Mouse (Mus musculus): ENCODE results near the gene Tmed9. TPM values are rescaled to one million over a fixed set of nuclear protein-coding genes. Genes with fewer than 3 reads are reported as not detected.
"Not testable (repeated sequence)": the region's sequence is repeated elsewhere in the genome, so short reads cannot be mapped to it uniquely, and the experiment has no call there.

Gene Tmed9
- polyA plus RNA-seq, 1 experiment from 2014 or later: 105 TPM

DNA sequence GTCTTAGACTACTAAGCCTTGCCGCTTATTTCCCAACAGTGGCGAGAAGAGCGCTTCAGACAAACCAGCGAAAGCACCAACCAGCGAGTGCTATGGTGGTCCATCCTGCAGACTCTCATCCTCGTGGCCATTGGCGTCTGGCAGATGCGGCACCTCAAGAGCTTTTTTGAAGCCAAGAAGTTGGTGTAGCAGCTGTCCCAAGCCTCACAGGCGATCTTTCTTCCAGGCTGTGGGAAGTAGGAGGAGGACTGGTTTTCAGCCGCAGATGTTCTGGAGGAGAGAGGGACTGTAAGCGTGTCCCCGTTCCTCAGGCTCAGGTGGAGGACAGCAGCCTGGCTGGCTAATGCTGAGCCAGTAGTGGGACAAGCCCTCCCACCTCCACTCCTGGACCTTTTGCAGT is 23.3 kb downstream of the Tmed9 start:
- Histone ChIP-seq H3K27ac (replicated peaks) (no peak overlapping the region), H3K4me2 (replicated peaks) (no peak overlapping the region), H3K4me1 (peaks cover 26% of the 10 kb centered on the region), H3K4me3 (no peak overlapping the region), H3K9me3 (no peaks in the 10 kb centered on the region), H3K36me3 (peaks cover 41% of the 10 kb centered on the region), H3K27me3 (no peaks in the 10 kb centered on the region), H3K9ac (replicated peaks) (no peak overlapping the region)
- WGBS: 95% methylated on average over 12 of the region's 12 CpGs
- ATAC-seq (ENCODE audit: low FRiP score, low read depth): no peak

DNA sequence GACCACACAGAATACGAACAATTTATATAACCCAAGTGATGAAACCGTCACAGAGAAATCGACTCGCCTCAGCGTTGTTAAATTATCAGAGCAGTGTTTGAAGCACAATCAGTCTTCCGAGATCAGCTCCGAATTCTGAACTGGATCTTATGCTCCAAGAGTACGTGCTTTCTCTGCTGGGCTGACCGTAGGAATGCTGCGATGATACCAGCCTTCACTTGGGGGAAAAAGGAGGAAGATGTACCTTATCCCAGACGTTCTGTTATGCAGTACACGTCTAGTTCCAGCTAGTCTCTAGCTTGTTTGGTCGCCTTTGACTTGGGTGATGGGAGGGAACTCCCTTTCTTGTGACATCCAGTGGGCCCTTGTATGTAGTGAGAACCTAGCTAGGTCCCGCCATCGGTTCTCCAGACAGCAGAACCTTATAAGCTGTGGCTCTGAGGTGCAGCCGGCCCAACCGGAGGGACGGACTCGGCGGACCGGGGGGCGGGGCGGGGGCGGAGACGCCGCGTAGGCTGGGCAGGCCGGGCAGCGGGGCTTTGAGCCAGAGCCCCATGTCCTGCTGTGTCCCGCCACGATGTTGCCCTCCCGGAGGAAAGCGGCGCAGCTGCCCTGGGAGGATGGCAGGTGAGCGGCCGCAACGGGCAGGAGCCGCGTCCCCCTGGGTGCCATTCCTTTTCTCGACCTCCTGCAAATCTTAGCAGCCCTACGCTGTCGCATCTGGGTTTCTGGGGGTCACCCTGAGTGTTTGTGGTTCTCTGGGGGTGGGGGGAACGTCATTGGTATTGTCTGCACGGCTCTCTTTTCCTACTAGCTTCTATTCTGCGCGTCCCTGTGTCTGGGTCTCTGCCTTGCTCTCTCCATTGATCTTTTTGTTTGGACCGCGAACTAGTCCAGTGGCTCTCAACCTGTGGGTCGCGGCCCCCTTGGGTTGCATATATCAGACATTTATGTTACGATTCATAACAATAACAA is 26.3 kb downstream of the Tmed9 start, which contains the start of gene B4galt7:
Gene B4galt7 (plus strand): TSS at position 331 of the 975 bp plus-strand sequence.
- H3K9me3 ChIP-seq: no peaks in the 10 kb centered on the region
- WGBS: 11% methylated on average over 47 of the region's 51 CpGs
- H3K36me3 ChIP-seq: peaks cover 47% of the 10 kb centered on the region
- ATAC-seq (ENCODE audit: low FRiP score, low read depth): peak; percentile 85
- H3K27me3 ChIP-seq: no peaks in the 10 kb centered on the region
- peak within 1 kb of the TSS; percentile 86 for H3K4me3 ChIP-seq
- peak within 1 kb of the TSS; percentile 86 for H3K9ac ChIP-seq (replicated peaks)
- peak within 1 kb of the TSS; percentile 64 for H3K27ac ChIP-seq (replicated peaks)
- peaks cover 14% of the 10 kb centered on the region for H3K4me1 ChIP-seq
- H3K4me2 ChIP-seq (replicated peaks): peak within 1 kb of the TSS; percentile 67

DNA sequence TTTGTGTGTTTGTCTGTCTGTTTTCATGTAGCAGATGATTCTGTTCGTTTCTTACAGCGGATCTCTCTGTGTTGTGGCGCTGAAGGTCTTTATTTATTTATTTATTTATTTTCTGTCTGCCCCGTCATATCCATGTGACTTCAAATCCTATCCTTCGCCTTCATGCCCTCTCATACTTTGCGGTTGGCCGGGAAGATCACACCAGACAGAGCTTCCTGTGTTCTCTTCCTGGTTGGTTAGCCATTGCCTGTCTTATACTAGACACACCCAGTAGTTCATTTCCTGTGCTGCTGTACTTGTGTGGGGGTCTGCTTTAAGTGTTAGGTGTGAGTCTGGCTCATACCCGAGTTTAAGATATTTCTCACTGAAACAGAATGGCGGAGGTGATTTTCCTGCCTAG is 27.1 kb downstream of the Tmed9 start:
- 29% methylated on average over 9 of the region's 9 CpGs for WGBS

DNA sequence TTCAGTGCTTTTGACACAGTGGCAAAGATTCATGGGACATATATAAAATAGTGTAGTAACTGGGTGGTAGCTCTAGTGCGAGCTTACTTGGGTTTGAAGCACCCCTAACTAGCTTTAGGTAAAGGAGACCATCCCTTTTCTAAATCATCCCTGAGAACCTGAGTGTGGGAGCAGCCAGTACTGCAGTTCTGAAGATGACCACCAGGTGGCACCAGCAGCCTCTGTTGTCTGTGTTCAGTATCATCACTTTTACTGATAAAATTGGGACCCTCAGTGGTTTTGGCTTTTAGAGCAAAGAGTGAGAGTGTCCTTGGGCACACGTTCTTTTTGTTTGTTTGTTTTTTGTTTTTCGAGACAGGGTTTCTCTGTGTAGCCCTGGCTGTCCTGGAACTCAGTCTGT is 28.1 kb downstream of the Tmed9 start:
- WGBS: 7% methylated on average over 3 of the region's 3 CpGs
- ATAC-seq (ENCODE audit: low FRiP score, low read depth): no peak
- H3K27me3 ChIP-seq: no peaks in the 10 kb centered on the region
- peaks cover 14% of the 10 kb centered on the region for H3K4me1 ChIP-seq
- H3K36me3 ChIP-seq: peaks cover 41% of the 10 kb centered on the region
- H3K9ac ChIP-seq (replicated peaks): no peak overlapping the region
- no peak overlapping the region for H3K4me3 ChIP-seq
- no peak overlapping the region for H3K4me2 ChIP-seq (replicated peaks)
- no peaks in the 10 kb centered on the region for H3K9me3 ChIP-seq
- H3K27ac ChIP-seq (replicated peaks): no peak overlapping the region

More for the DNA sequence above, 27.1 kb downstream of the Tmed9 start:
- Histone ChIP-seq H3K9ac (replicated peaks) (peak overlapping the region; percentile 86), H3K36me3 (peaks cover 45% of the 10 kb centered on the region), H3K27me3 (no peaks in the 10 kb centered on the region), H3K4me2 (replicated peaks) (peak overlapping the region; percentile 67), H3K9me3 (no peaks in the 10 kb centered on the region), H3K4me1 (peaks cover 14% of the 10 kb centered on the region), H3K4me3 (peak overlapping the region; percentile 86), H3K27ac (replicated peaks) (peak overlapping the region; percentile 64)
- peak; percentile 41; the same call in 1 of the 2 replicates for ATAC-seq (ENCODE audit: low FRiP score, low read depth)

DNA sequence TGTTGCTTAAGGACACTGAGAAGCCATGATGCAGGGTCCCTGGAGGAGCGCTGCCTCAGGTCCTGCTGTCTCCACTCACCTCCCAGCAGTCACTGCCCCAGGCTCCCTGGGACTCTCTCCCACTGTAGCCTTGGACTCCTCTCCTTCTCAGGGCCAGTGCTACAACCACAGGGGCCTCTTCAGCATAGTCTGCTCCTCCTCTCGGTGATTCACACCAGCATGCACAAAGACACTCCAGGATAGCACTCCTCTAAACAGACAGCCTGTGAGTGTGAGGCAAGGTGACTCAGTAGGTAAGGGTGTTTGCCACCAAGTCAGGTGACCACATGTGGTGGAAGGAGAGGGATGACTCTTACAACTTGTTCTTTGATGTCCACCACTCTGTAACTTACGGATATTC is 31.1 kb downstream of the Tmed9 start:
- no peak for ATAC-seq (ENCODE audit: low FRiP score, low read depth)
- H3K27me3 ChIP-seq: no peaks in the 10 kb centered on the region
- WGBS: 93% methylated on average over 3 of the region's 3 CpGs
- H3K4me1 ChIP-seq: peaks cover 10% of the 10 kb centered on the region
- no peak overlapping the region for H3K9ac ChIP-seq (replicated peaks)
- peaks cover 50% of the 10 kb centered on the region for H3K36me3 ChIP-seq
- H3K9me3 ChIP-seq: no peaks in the 10 kb centered on the region
- no peak overlapping the region for H3K27ac ChIP-seq (replicated peaks)
- H3K4me2 ChIP-seq (replicated peaks): no peak overlapping the region
- H3K4me3 ChIP-seq: no peak overlapping the region

DNA sequence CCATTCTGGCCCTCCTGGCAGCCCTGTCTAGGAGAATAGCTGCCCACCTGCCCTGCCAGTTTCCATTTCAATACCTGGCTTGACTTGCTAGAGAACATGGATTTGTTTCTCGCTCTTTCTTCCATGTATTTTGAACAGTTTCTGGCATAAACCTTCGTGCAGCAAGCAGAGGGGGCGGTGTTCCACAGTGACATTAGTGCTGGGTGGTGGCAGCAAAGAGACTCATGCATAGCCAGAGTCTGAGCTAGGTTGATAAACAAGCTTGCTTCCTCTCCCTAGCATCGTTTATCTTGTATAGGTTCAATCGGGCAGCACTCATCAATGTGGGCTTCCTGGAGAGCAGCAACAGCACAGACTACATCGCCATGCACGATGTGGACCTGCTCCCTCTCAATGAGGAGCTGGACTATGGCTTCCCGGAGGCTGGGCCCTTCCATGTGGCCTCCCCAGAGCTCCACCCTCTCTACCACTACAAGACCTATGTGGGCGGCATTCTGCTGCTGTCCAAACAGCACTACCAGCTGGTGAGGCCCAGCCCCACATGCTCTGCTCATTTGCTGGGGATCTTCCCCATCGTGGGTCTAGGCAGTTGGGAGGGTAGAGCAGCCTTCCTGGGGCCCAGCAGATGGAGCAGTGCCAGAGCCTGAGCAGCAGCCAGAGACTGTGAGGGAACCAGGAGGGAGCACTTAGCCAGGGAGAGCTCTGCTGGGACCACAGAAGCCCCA is 33.5 kb downstream of the Tmed9 start:
- Histone ChIP-seq H3K27me3 (no peaks in the 10 kb centered on the region), H3K4me3 (no peak overlapping the region), H3K36me3 (peaks cover 60% of the 10 kb centered on the region), H3K9ac (replicated peaks) (no peak overlapping the region), H3K27ac (replicated peaks) (no peak overlapping the region), H3K4me2 (replicated peaks) (no peak overlapping the region), H3K9me3 (no peaks in the 10 kb centered on the region), H3K4me1 (no peaks in the 10 kb centered on the region)
- WGBS: 84% methylated on average over 10 of the region's 10 CpGs
- ATAC-seq (ENCODE audit: low FRiP score, low read depth): no peak

DNA sequence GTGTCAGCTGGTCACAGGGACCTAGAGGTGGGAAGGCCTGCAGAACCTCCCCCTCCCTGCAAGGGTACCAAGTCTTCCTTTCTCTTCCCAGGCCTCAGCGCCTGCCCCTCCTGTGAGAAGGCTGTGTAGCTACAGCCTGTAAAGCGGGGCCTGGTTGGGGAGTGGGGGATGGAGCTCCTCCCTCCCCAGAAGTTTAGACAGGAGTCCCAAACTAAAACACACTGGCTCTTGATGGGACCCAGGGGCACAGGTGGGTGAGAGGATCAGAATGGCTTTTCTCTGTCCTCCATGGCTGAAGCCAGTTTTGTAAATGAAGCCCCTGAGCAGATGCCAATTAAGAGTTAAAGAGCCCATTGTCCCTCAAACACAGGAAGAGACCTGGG is 34.1 kb downstream of the Tmed9 start:
- no peak overlapping the region for H3K27ac ChIP-seq (replicated peaks)
- H3K4me2 ChIP-seq (replicated peaks): no peak overlapping the region
- no peak for ATAC-seq (ENCODE audit: low FRiP score, low read depth)
- 97% methylated on average over 2 of the region's 2 CpGs for WGBS
- no peak overlapping the region for H3K4me3 ChIP-seq
- no peaks in the 10 kb centered on the region for H3K27me3 ChIP-seq
- no peaks in the 10 kb centered on the region for H3K4me1 ChIP-seq
- peaks cover 60% of the 10 kb centered on the region for H3K36me3 ChIP-seq
- no peak overlapping the region for H3K9ac ChIP-seq (replicated peaks)
- no peaks in the 10 kb centered on the region for H3K9me3 ChIP-seq

DNA sequence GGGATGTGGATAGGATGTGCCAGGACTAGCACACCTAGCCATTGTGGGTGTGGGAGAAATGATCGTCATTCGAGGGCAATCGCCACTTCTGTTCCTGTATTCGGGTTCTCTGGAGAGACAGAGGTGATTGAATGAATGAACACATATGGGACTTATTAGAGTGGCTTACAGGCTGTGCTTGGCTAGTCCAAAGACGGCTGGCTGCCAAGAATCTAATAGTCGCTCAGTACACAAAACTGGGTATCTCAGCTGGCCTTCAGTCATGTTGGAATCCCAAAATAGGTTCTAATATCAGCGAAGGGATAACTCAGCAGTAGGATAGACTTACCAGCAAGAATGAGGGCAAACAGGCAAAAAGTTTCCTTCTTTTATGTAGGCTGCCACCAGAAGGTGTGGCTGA is 38.5 kb downstream of the Tmed9 start:
- 83% methylated on average over 7 of the region's 7 CpGs for WGBS

DNA sequence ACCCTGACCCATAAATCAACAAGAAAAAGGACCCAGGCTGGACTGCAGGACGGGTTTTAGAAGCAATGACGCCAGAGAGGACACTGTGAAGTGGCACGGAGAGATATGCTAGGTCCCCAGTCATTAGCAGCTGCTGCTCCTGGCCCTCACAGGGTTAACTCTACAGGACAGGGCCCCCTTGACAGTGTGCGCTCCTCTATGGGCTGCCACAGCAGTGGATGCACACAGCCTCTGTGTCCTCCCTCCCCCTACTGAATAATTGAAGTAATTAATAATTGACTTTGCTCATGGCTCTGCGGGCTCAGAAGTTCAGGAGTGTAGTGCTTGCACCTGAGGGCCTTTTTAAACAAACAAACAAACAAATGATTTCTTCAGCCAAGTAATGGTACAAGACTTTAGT is 39.9 kb downstream of the Tmed9 start:
- Histone ChIP-seq H3K27ac (replicated peaks) (no peak overlapping the region), H3K4me2 (replicated peaks) (no peak overlapping the region), H3K9ac (replicated peaks) (no peak overlapping the region), H3K4me1 (no peaks in the 10 kb centered on the region), H3K4me3 (no peak overlapping the region), H3K27me3 (no peaks in the 10 kb centered on the region), H3K36me3 (peaks cover 22% of the 10 kb centered on the region), H3K9me3 (no peaks in the 10 kb centered on the region)
- WGBS: 49% methylated on average over 5 of the region's 5 CpGs
- ATAC-seq (ENCODE audit: low FRiP score, low read depth): no peak

More for the DNA sequence above, 38.5 kb downstream of the Tmed9 start:
- no peak overlapping the region for H3K4me3 ChIP-seq
- no peaks in the 10 kb centered on the region for H3K9me3 ChIP-seq
- no peak overlapping the region for H3K9ac ChIP-seq (replicated peaks)
- peaks cover 35% of the 10 kb centered on the region for H3K36me3 ChIP-seq
- H3K27ac ChIP-seq (replicated peaks): no peak overlapping the region
- ATAC-seq (ENCODE audit: low FRiP score, low read depth): no peak
- H3K4me1 ChIP-seq: no peaks in the 10 kb centered on the region
- H3K4me2 ChIP-seq (replicated peaks): no peak overlapping the region
- no peaks in the 10 kb centered on the region for H3K27me3 ChIP-seq

DNA sequence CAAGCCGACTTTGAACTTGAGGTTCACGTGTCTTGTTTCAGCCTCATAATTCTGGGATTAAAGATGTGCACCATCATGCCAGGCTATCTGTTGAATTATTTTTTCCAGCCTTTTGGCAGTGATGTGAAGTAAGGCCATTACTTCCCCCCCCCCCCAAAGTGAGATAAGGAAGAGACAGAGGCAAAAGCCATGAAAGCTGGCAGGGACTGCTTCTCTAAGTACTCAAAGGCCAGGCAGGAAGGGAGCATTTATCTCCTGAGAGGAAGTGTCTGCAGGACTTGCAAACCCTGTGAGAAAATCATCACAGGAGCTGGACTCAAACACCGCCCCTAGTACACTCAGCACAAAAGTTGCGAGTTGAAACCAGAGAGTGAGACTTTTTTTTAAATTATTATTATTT is 45.8 kb downstream of the Tmed9 start:
- no peaks in the 10 kb centered on the region for H3K36me3 ChIP-seq
- H3K27me3 ChIP-seq: 0 out of 2 replicates have a peak, but pooled peaks cover 3% of the 10 kb centered on the region
- peaks cover 14% of the 10 kb centered on the region for H3K4me1 ChIP-seq
- H3K4me3 ChIP-seq: no peak overlapping the region
- H3K4me2 ChIP-seq (replicated peaks): no peak overlapping the region
- no peaks in the 10 kb centered on the region for H3K9me3 ChIP-seq
- no peak for ATAC-seq (ENCODE audit: low FRiP score, low read depth)
- 92% methylated on average over 4 of the region's 4 CpGs for WGBS
- H3K9ac ChIP-seq (replicated peaks): no peak overlapping the region
- no peak overlapping the region for H3K27ac ChIP-seq (replicated peaks)

DNA sequence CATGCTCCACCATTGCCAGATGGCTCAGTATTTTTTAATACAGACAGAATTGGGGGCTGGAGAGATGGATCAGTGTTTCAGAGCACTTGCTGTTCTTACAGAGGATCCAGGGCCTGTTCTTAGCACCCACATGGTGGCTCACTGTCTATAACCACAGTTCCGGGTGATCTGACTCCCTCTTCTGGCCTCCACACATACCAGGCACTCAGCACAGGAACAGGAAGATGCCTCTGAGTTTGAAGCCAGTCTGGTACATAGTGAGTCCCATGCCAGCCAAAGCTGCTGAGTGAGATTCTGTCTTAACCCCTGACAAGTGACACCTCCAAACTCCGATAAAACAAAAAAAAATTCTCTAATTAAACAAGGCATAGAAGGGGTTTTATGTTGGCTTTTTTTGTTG is 46.7 kb downstream of the Tmed9 start:
- Histone ChIP-seq H3K4me2 (replicated peaks) (no peak overlapping the region), H3K36me3 (peaks cover under 1% of the 10 kb centered on the region; the same call in 1 of the 2 replicates), H3K9me3 (no peaks in the 10 kb centered on the region), H3K4me3 (no peak overlapping the region), H3K27me3 (0 out of 2 replicates have a peak, but pooled peaks cover 3% of the 10 kb centered on the region), H3K27ac (replicated peaks) (no peak overlapping the region), H3K4me1 (peaks cover 21% of the 10 kb centered on the region), H3K9ac (replicated peaks) (no peak overlapping the region)
- WGBS: 78% methylated on average over 2 of the region's 2 CpGs
- no peak for ATAC-seq (ENCODE audit: low FRiP score, low read depth)

DNA sequence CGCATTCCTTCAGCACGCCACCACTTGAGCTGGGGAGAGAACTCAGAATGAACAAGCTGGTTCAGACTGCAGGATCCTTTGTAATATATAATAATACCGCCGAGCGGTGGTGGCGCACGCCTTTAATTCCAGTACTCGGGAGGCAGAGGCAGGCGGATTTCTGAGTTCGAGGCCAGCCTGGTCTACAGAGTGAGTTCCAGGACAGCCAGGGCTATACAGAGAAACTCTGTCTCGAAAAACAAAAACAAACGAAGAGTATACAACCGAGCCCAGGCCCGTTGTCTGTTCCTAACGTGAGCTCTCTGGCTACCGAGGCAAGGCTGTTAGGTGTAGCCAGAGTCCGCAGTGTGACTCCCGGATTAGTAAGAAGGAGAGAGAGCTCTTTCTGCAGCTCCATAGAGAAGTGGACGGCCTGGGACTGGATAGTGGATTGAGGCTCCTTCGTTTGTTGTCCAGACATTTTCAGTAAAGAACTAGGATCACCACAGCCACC is 48.7 kb downstream of the Tmed9 start:
- H3K9me3 ChIP-seq: not testable (repeated sequence)
- peak overlapping the region; percentile 86 for H3K27ac ChIP-seq (replicated peaks)

More for the DNA sequence above, 48.7 kb downstream of the Tmed9 start:
- WGBS: 26% methylated on average over 20 of the region's 20 CpGs
- peak overlapping the region; percentile 67 for H3K4me2 ChIP-seq (replicated peaks)
- H3K9ac ChIP-seq (replicated peaks): peak overlapping the region; percentile 81
- not testable (repeated sequence) for ATAC-seq (ENCODE audit: low FRiP score, low read depth); H3K27me3 ChIP-seq; H3K36me3 ChIP-seq
- peak overlapping the region; percentile 90 for H3K4me3 ChIP-seq
- H3K4me1 ChIP-seq: peaks cover 21% of the 10 kb centered on the region
